Mouse (Mus musculus) lung, embryonic 16.5 days (tissue): ENCODE results near the gene Pycard. TPM values are rescaled to one million over a fixed set of nuclear protein-coding genes. Genes with fewer than 3 reads are reported as not detected.
"Not testable (repeated sequence)": the region's sequence is repeated elsewhere in the genome, so short reads cannot be mapped to it uniquely, and the experiment has no call there.

Experiments
- ATAC-seq: fragments of 200-750 bp; cut with Nextera tagmentation; 2 replicates; pipeline ENCODE4 v1.8.0; 2017; ENCODE audit warnings: low read depth, mild to moderate bottlenecking, moderate library complexity
- H3K27ac ChIP-seq: fragments of 300-500 bp; sonication (generic); 2 replicates; pipeline ENCODE4 v1.5.1; 2014; ENCODE audit warnings: mild to moderate bottlenecking, control low read depth, low read length
- H3K27me3 ChIP-seq: fragments of 300-500 bp; sonication (generic); 2 replicates; pipeline ENCODE4 v1.6.1; 2014; ENCODE audit warnings: low read depth, low read length, mixed read lengths; ENCODE audit not compliant: control insufficient read depth, insufficient read depth
- H3K36me3 ChIP-seq: fragments of 300-500 bp; sonication (generic); 2 replicates; pipeline ENCODE4 v1.6.1; 2014; ENCODE audit warnings: low read length; ENCODE audit not compliant: control insufficient read depth, insufficient read depth
- H3K4me1 ChIP-seq: fragments of 300-500 bp; sonication (generic); replicated peaks from 2 replicates; pipeline ENCODE4 v1.6.1; 2014; ENCODE audit warnings: low read length, mixed read lengths; ENCODE audit not compliant: control insufficient read depth, insufficient read depth
- H3K4me2 ChIP-seq: fragments of 300-500 bp; sonication (generic); 2 replicates; pipeline ENCODE4 v1.6.1; 2014; ENCODE audit warnings: low read depth, low read length, control low read depth
- H3K4me3 ChIP-seq: fragments of 300-500 bp; sonication (generic); 2 replicates; pipeline ENCODE4 v1.5.1; 2014; ENCODE audit warnings: mild to moderate bottlenecking, low read length, control low read depth
- H3K9ac ChIP-seq: fragments of 300-500 bp; sonication (generic); 2 replicates; pipeline ENCODE4 v1.6.1; 2014; ENCODE audit warnings: low read length, control low read depth
- H3K9me3 ChIP-seq: fragments of 300-500 bp; sonication (generic); 2 replicates; pipeline ENCODE4 v1.6.1; 2016; ENCODE audit warnings: low read length; ENCODE audit not compliant: control insufficient read depth
- WGBS: fragments of 180-500 bp; shearing (Covaris S2); extraction: QIAGEN DNeasy Blood & Tissue Kit; methylation state at CpG from one replicate; pipeline ENCODE4 v1.1.7; 2014; 5-methylcytosine and 5-hydroxymethylcytosine counted together
- polyA plus RNA-seq: library from polyadenylated mRNA; unstranded; fragments of >200 nt; fragmentation: Nextera tagmentation; extraction: Ambion mirVana; gene quantifications from 2 replicates; pipeline ENCODE4 v1.2.1, GENCODE M21; 2015

Gene Pycard
- polyA plus RNA-seq, 1 experiment from 2014 or later = 37.6 TPM

- Histone ChIP-seq H3K4me1 (no peaks in the 10 kb centered on the region), H3K27me3 (no peaks in the 10 kb centered on the region)
- WGBS = 69% methylated on average over 4 of the region's 4 CpGs
Observed at GRCm38 (mm10) chr7:128023565-128023964, 29.9 kb upstream of the Pycard start.

GRCm38 (mm10) chr7:128022974-128023373 is 29.3 kb upstream of the Pycard start:
- Histone ChIP-seq H3K9ac (no peak overlapping the region), H3K27ac (no peak overlapping the region), H3K27me3 (no peaks in the 10 kb centered on the region), H3K9me3 (no peaks in the 10 kb centered on the region), H3K4me2 (no peak overlapping the region), H3K4me1 (no peaks in the 10 kb centered on the region), H3K4me3 (no peak overlapping the region), H3K36me3 (no peaks in the 10 kb centered on the region)
- no peak for ATAC-seq
- 62% methylated on average over 8 of the region's 8 CpGs for WGBS

More at GRCm38 (mm10) chr7:128023565-128023964, 29.9 kb upstream of the Pycard start:
- Histone ChIP-seq H3K4me3 (no peak overlapping the region), H3K27ac (no peak overlapping the region), H3K9me3 (no peaks in the 10 kb centered on the region), H3K4me2 (no peak overlapping the region), H3K9ac (no peak overlapping the region), H3K36me3 (no peaks in the 10 kb centered on the region)
- ATAC-seq = peak; percentile 60; the same call in 1 of the 2 replicates

GRCm38 (mm10) chr7:128019187-128019586 is 25.5 kb upstream of the Pycard start:
- no peaks in the 10 kb centered on the region for H3K9me3 ChIP-seq
- ATAC-seq = no peak
- no peaks in the 10 kb centered on the region; the same call in 1 of the 2 replicates for H3K4me1 ChIP-seq
- WGBS = 80% methylated on average over 2 of the region's 2 CpGs
- no peak overlapping the region for H3K9ac ChIP-seq
- H3K36me3 ChIP-seq = no peaks in the 10 kb centered on the region
- H3K4me2 ChIP-seq = no peak overlapping the region
- H3K4me3 ChIP-seq = no peak overlapping the region
- H3K27ac ChIP-seq = no peak overlapping the region
- no peaks in the 10 kb centered on the region for H3K27me3 ChIP-seq

GRCm38 (mm10) chr7:128018275-128018674 is 24.6 kb upstream of the Pycard start:
- no peak overlapping the region for H3K9ac ChIP-seq
- ATAC-seq = no peak
- no peaks in the 10 kb centered on the region for H3K36me3 ChIP-seq
- no peaks in the 10 kb centered on the region; the same call in 1 of the 2 replicates for H3K4me1 ChIP-seq
- H3K27me3 ChIP-seq = no peaks in the 10 kb centered on the region
- no peak overlapping the region for H3K4me2 ChIP-seq
- H3K27ac ChIP-seq = no peak overlapping the region
- H3K9me3 ChIP-seq = no peaks in the 10 kb centered on the region
- H3K4me3 ChIP-seq = no peak overlapping the region
- 83% methylated on average over 3 of the region's 3 CpGs for WGBS

- H3K27ac ChIP-seq = peak overlapping the region; percentile 80; the same call in 1 of the 2 replicates
- 51% methylated on average over 6 of the region's 6 CpGs for WGBS
- H3K4me3 ChIP-seq = no peak overlapping the region
- no peaks in the 10 kb centered on the region for H3K27me3 ChIP-seq
- ATAC-seq = no peak
- H3K36me3 ChIP-seq = no peaks in the 10 kb centered on the region
- H3K9me3 ChIP-seq = no peaks in the 10 kb centered on the region
- no peak overlapping the region for H3K9ac ChIP-seq
- no peak overlapping the region for H3K4me2 ChIP-seq
- no peaks in the 10 kb centered on the region; the same call in 1 of the 2 replicates for H3K4me1 ChIP-seq
Observed at GRCm38 (mm10) chr7:128016650-128017049, 23.0 kb upstream of the Pycard start.

- H3K9me3 ChIP-seq, H3K36me3 ChIP-seq, ATAC-seq, H3K4me1 ChIP-seq, H3K27me3 ChIP-seq, H3K9ac ChIP-seq, H3K4me2 ChIP-seq, H3K4me3 ChIP-seq: not testable (repeated sequence)
- H3K27ac ChIP-seq = peak overlapping the region; percentile 80
- 46% methylated on average over 5 of the region's 5 CpGs for WGBS
Observed at GRCm38 (mm10) chr7:128016134-128016533, 22.5 kb upstream of the Pycard start.

GRCm38 (mm10) chr7:128013116-128013515 is 19.4 kb upstream of the Pycard start:
- Histone ChIP-seq H3K4me2 (no peak overlapping the region), H3K4me3 (no peak overlapping the region), H3K36me3 (no peaks in the 10 kb centered on the region), H3K27me3 (no peaks in the 10 kb centered on the region), H3K9ac (no peak overlapping the region), H3K27ac (no peak overlapping the region), H3K4me1 (no peaks in the 10 kb centered on the region; the same call in 1 of the 2 replicates), H3K9me3 (no peaks in the 10 kb centered on the region)
- 90% methylated on average over 13 of the region's 13 CpGs for WGBS
- no peak for ATAC-seq

GRCm38 (mm10) chr7:128012136-128012780 is 18.6 kb upstream of the Pycard start:
- Histone ChIP-seq H3K4me1 (no peaks in the 10 kb centered on the region; the same call in 1 of the 2 replicates), H3K27ac (no peak overlapping the region), H3K9me3 (no peaks in the 10 kb centered on the region), H3K4me3 (no peak overlapping the region), H3K36me3 (no peaks in the 10 kb centered on the region), H3K9ac (no peak overlapping the region), H3K27me3 (no peaks in the 10 kb centered on the region), H3K4me2 (no peak overlapping the region)
- ATAC-seq = no peak
- WGBS = 71% methylated on average over 13 of the region's 13 CpGs

GRCm38 (mm10) chr7:128009715-128010340 is 16.2 kb upstream of the Pycard start:
- WGBS = 38% methylated on average over 40 of the region's 40 CpGs
- no peaks in the 10 kb centered on the region for H3K27me3 ChIP-seq
- H3K27ac ChIP-seq = no peak overlapping the region
- H3K36me3 ChIP-seq = no peaks in the 10 kb centered on the region
- no peaks in the 10 kb centered on the region; the same call in 1 of the 2 replicates for H3K4me1 ChIP-seq
- no peak overlapping the region; the same call in 1 of the 2 replicates for H3K4me2 ChIP-seq
- no peak overlapping the region for H3K9ac ChIP-seq
- H3K9me3 ChIP-seq = no peaks in the 10 kb centered on the region
- ATAC-seq = no peak; the same call in 1 of the 2 replicates
- H3K4me3 ChIP-seq = no peak overlapping the region
